Mouse (Mus musculus) brain, embryonic 14.5 days (tissue): ENCODE data around the gene Pank3.

Experiments used
- CTCF ChIP-seq: fragments of 200-500 bp; IDR thresholded peaks from 2 replicates; pipeline ENCODE4 v1.5.1; 2012; ENCODE audit warnings: inconsistent platforms, mild to moderate bottlenecking, moderate library complexity, borderline replicate concordance; ENCODE audit not compliant: insufficient read depth, insufficient read length; ENCODE audit errors: extremely low read depth
- POLR2A ChIP-seq: fragments of 200-500 bp; IDR thresholded peaks from 2 replicates; pipeline ENCODE4 v1.6.1; 2012; ENCODE audit warnings: mild to moderate bottlenecking, inconsistent platforms, borderline replicate concordance; ENCODE audit not compliant: poor library complexity, insufficient read depth, insufficient read length, severe bottlenecking; ENCODE audit errors: extremely low read depth

- TF ChIP-seq CTCF (no peak), POLR2A (no peak)
Measured at GRCm38 (mm10) chr11:35760627-35761003, 8.7 kb upstream of the Pank3 start.
